Mouse (Mus musculus) heart, embryonic 12.5 days (tissue): ENCODE data around the gene Chic1. TPM values are rescaled to one million over a fixed set of nuclear protein-coding genes. Genes with fewer than 3 reads are reported as not detected.

Experiments used
- ATAC-seq: fragments of 200-750 bp; cut with Nextera tagmentation; 2 replicates; pipeline ENCODE4 v1.8.0; 2017; ENCODE audit warnings: moderate TSS enrichment, moderate library complexity; ENCODE audit not compliant: insufficient number of reproducible peaks, low FRiP score
- H3K27ac ChIP-seq: fragments of 300-500 bp; sonication (generic); 2 replicates; pipeline ENCODE4 v1.5.1; 2016; ENCODE audit warnings: mild to moderate bottlenecking, moderate library complexity; ENCODE audit not compliant: poor library complexity, severe bottlenecking
- H3K27me3 ChIP-seq: fragments of 300-500 bp; sonication (generic); replicated peaks from 2 replicates; pipeline ENCODE4 v1.6.1; 2016; ENCODE audit warnings: mild to moderate bottlenecking, moderate library complexity
- H3K36me3 ChIP-seq: fragments of 300-500 bp; sonication (generic); 2 replicates; pipeline ENCODE4 v1.6.1; 2016; ENCODE audit warnings: mild to moderate bottlenecking, moderate library complexity
- H3K4me1 ChIP-seq: fragments of 300-500 bp; sonication (generic); replicated peaks from 2 replicates; pipeline ENCODE4 v1.6.1; 2016; ENCODE audit warnings: mild to moderate bottlenecking
- H3K4me2 ChIP-seq: fragments of 300-500 bp; sonication (generic); 2 replicates; pipeline ENCODE4 v1.6.1; 2016; ENCODE audit warnings: mild to moderate bottlenecking, moderate library complexity
- H3K4me3 ChIP-seq: fragments of 300-500 bp; sonication (generic); 2 replicates; pipeline ENCODE4 v1.5.1; 2016; ENCODE audit warnings: mild to moderate bottlenecking
- H3K9ac ChIP-seq: fragments of 300-500 bp; sonication (generic); 2 replicates; pipeline ENCODE4 v1.6.1; 2016; ENCODE audit warnings: mild to moderate bottlenecking, moderate library complexity
- H3K9me3 ChIP-seq: fragments of 300-500 bp; sonication (generic); replicated peaks from 2 replicates; pipeline ENCODE4 v1.6.1; 2016; ENCODE audit warnings: mild to moderate bottlenecking, moderate library complexity
- WGBS: fragments of 180-500 bp; shearing (Covaris S2); methylation state at CpG from one replicate; pipeline ENCODE4 v1.1.7; 2016; 5-methylcytosine and 5-hydroxymethylcytosine counted together
- polyA plus RNA-seq: library from polyadenylated mRNA; unstranded; fragments of >200 nt; fragmentation: Nextera tagmentation; extraction: Ambion mirVana; gene quantifications from 2 replicates; pipeline ENCODE4 v1.2.1, GENCODE M21; 2016

The Chic1 gene
- polyA plus RNA-seq, result 3.7 and 3.9 TPM in 2 replicates

DNA sequence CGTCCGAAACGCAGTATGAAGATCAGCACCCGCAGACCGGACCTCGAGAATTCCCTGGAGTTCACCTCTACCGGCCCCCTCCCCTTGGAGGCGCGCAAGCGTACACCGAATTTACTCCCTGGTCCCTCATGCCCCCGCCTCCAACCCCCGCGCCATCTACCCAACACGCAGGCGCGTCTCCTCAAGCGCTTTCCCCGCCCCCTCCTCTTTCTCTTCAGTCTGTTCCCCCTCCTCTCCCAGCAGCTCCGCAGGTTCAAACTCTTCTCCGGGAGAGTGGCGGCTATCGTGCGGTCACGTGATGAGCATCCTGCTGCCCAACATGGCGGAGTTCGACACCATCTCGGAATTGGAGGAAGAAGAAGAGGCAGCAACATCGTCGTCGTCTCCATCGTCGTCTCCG lies at the start of gene Chic1:
Gene Chic1 (plus strand): TSS at position 190 of the 400 bp plus-strand sequence.
- no peaks in the 10 kb centered on the region for H3K9me3 ChIP-seq
- ATAC-seq, result peak; percentile 77
- peak within 1 kb of the TSS; percentile 71 for H3K9ac ChIP-seq
- peak within 1 kb of the TSS; percentile 70 for H3K4me2 ChIP-seq
- peak within 1 kb of the TSS; percentile 75 for H3K4me3 ChIP-seq
- H3K4me1 ChIP-seq, result no peaks in the 10 kb centered on the region
- 14% methylated on average over 34 of the region's 34 CpGs for WGBS
- H3K27me3 ChIP-seq, result peaks cover 28% of the 10 kb centered on the region
- H3K36me3 ChIP-seq, result no peaks in the 10 kb centered on the region
- no peak within 1 kb of the TSS for H3K27ac ChIP-seq

DNA sequence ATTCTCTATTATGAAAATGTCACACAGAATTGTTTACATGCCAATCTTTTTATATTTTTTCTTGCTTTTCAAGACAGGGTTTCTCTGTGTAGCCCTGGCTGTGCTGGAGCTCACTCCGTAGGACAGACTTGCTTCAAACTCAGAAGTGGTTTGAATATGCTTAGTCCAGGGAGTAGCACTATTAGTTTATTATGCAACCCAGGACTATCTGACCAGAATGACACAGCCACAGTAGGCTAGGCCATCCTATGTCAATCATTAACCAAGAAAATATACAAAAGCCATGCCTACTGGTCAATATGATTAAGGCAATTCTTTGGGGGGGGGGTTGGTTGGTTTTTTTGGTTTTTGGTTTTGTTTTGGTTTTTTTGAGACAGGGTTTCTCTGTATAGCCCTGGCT lies 48.0 kb upstream of the Chic1 start:
- WGBS, result 92% methylated on average over 1 of the region's 1 CpGs
- Histone ChIP-seq H3K9me3 (no peaks in the 10 kb centered on the region), H3K27ac (no peak overlapping the region), H3K4me2 (no peak overlapping the region), H3K36me3 (no peaks in the 10 kb centered on the region), H3K4me1 (no peaks in the 10 kb centered on the region), H3K27me3 (peaks cover 9% of the 10 kb centered on the region), H3K9ac (no peak overlapping the region), H3K4me3 (no peak overlapping the region)
- no peak for ATAC-seq

DNA sequence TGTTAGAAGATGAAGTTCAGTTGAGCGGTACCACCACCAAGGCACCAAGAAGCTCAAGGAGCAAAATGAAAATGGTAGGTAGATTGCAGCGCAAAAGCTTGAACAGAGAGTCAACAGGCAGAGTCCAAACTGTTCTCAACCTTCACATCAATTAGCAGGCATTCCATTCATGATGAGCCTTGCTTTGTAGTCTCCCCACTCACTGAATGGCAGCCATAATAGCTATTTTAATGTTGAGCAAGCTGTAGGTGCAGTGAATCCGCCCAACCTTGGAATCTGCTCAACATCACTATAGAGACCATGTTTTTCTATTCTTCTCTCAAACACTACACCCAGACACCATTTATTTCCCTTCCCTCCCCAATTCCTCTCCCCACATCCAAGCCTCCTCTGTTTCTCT lies 44.6 kb upstream of the Chic1 start:
- no peak for ATAC-seq
- H3K4me1 ChIP-seq, result no peaks in the 10 kb centered on the region
- H3K9ac ChIP-seq, result no peak overlapping the region
- H3K4me2 ChIP-seq, result no peak overlapping the region
- H3K36me3 ChIP-seq, result no peaks in the 10 kb centered on the region
- 77% methylated on average over 3 of the region's 3 CpGs for WGBS
- no peak overlapping the region for H3K4me3 ChIP-seq
- peaks cover 15% of the 10 kb centered on the region for H3K27me3 ChIP-seq
- H3K9me3 ChIP-seq, result no peaks in the 10 kb centered on the region
- H3K27ac ChIP-seq, result no peak overlapping the region

DNA sequence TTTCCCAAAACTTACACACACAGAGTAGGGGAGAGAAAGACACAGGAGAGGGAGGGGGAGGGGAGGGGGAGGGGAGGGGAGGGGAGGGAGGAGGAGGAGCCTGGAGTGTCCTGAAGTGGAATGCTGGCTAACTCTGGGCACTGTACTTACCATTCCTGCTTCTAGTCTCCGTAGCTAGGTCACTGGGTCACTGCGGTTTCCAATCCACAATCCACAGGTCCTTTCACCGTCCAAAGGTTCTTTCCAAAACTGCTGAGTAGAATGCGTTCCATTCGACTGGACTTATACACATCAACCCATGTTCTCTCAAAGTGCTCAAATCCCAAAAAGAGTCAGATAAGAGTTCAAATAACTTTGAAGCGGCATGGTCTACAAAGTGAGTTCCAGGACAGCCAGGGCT lies 42.1 kb upstream of the Chic1 start:
- Histone ChIP-seq H3K4me1 (no peaks in the 10 kb centered on the region), H3K9me3 (no peaks in the 10 kb centered on the region), H3K36me3 (no peaks in the 10 kb centered on the region), H3K4me2 (no peak overlapping the region), H3K27ac (no peak overlapping the region), H3K27me3 (peaks cover 34% of the 10 kb centered on the region), H3K9ac (no peak overlapping the region), H3K4me3 (no peak overlapping the region)
- no peak for ATAC-seq
- WGBS, result 74% methylated on average over 6 of the region's 6 CpGs

DNA sequence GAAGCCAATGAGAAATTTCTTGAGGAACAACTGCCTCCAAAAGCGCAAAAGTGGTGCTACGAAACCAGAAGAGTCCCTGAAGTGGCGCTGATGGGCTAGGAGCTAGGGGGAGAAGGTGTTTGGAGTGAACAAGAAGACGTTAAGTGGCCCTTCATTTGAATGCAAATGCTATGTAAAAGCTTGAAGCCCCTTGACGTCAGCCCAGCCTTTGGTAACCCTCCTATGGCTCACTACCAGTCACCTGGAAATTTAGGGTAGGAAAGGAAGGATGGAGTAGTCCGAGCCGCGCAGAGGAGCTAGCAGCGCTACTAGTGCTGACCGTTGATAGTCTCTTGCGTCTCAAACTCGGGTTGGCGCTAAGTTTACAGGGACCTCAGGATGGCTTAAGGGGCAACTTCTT lies 35.1 kb upstream of the Chic1 start, which contains the start of gene Cdx4:
Gene Cdx4 (plus strand): TSS at position 253 of the 400 bp plus-strand sequence.
- Histone ChIP-seq H3K9ac (no peak within 1 kb of the TSS), H3K4me1 (no peaks in the 10 kb centered on the region), H3K9me3 (no peaks in the 10 kb centered on the region), H3K4me3 (peak within 1 kb of the TSS; percentile 12; the same call in 1 of the 2 replicates), H3K36me3 (no peaks in the 10 kb centered on the region), H3K4me2 (peak within 1 kb of the TSS; percentile 42), H3K27me3 (peaks cover 72% of the 10 kb centered on the region), H3K27ac (no peak within 1 kb of the TSS)
- 23% methylated on average over 13 of the region's 13 CpGs for WGBS
- ATAC-seq, result no peak

DNA sequence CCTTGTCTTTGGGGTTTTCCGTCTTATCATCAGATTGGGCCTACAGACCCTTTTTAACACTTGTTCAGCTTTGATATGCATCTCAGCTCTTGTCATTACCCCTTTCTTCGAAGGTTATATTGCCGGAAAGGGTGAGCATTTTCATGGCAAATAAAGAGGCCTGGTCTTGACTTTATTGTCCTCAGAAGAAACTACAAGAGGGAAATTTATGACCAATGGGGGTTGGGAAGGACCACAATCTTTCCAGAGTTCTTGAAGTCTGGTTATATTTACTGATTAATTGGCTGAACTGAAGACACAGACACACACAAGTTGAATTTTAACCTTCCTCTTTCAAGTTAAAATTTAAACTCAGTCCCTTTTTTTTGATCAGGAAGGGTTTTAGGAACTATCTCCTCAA lies 30.4 kb upstream of the Chic1 start:
- WGBS, result 62% methylated on average over 3 of the region's 3 CpGs

DNA sequence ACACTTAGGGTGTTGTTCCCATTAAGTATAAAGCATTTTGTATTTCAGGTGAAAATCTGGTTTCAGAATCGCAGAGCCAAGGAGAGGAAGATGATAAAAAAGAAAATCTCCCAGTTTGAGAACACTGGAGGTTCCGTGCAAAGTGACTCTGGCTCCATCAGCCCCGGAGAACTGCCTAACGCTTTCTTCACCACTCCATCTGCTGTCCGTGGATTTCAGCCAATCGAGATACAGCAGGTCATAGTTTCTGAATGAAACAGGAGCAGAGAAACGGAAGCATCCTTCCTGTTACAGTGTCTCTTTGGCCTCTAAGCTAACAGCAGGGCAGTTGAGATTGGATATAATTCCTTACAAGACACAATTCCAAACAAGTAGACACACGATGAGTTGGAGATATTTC lies 26.9 kb upstream of the Chic1 start:
- Histone ChIP-seq H3K4me2 (no peak overlapping the region), H3K36me3 (no peaks in the 10 kb centered on the region), H3K27me3 (peaks cover 25% of the 10 kb centered on the region), H3K9ac (no peak overlapping the region), H3K27ac (no peak overlapping the region), H3K4me1 (no peaks in the 10 kb centered on the region), H3K9me3 (no peaks in the 10 kb centered on the region), H3K4me3 (no peak overlapping the region)
- 60% methylated on average over 8 of the region's 8 CpGs for WGBS
- no peak for ATAC-seq

More for the DNA sequence above, 30.4 kb upstream of the Chic1 start:
- Histone ChIP-seq H3K27me3 (peaks cover 48% of the 10 kb centered on the region), H3K27ac (no peak overlapping the region), H3K9me3 (no peaks in the 10 kb centered on the region), H3K9ac (no peak overlapping the region), H3K36me3 (no peaks in the 10 kb centered on the region), H3K4me3 (no peak overlapping the region), H3K4me1 (no peaks in the 10 kb centered on the region), H3K4me2 (no peak overlapping the region)
- no peak for ATAC-seq

DNA sequence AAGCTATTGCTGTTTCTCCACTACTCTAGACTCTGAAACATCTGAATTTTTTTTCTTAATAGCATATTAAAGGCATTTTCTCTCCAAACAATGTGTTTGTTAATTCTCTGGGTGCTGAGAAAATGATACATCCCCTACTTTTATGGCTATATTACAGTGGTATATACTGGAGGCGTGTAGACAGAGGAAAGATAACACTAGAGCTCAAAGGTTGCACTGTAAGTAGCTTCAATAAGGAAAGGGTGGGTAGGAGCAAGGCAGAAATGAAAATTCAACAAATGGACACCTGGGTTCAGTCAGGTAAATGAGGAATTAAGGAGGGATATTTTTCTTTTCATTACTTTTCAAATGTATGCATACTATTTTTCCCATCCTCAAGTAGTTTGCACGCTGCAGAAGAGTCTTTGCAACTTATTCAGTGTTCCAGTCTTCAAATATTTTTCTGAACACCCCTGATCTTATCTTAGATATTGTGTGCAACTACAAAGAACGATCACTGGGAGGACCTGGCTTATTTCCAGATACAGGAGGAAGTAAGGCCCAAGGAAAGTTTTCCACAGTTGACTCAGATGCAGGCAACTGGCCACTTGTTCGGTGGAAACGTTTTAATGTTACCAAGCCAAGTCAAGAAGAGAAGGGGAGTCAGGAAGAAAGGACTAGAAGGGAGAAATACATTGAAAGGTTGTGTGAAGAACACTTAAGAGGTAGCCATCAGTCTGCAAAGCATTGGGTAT lies 25.0 kb upstream of the Chic1 start:
- no peaks in the 10 kb centered on the region for H3K36me3 ChIP-seq
- no peaks in the 10 kb centered on the region for H3K4me1 ChIP-seq
- no peaks in the 10 kb centered on the region for H3K9me3 ChIP-seq
- H3K4me3 ChIP-seq, result no peak overlapping the region
- no peak overlapping the region for H3K4me2 ChIP-seq
- H3K9ac ChIP-seq, result no peak overlapping the region
- H3K27me3 ChIP-seq, result peaks cover 16% of the 10 kb centered on the region
- H3K27ac ChIP-seq, result no peak overlapping the region
- 51% methylated on average over 5 of the region's 5 CpGs for WGBS
- ATAC-seq, result no peak

DNA sequence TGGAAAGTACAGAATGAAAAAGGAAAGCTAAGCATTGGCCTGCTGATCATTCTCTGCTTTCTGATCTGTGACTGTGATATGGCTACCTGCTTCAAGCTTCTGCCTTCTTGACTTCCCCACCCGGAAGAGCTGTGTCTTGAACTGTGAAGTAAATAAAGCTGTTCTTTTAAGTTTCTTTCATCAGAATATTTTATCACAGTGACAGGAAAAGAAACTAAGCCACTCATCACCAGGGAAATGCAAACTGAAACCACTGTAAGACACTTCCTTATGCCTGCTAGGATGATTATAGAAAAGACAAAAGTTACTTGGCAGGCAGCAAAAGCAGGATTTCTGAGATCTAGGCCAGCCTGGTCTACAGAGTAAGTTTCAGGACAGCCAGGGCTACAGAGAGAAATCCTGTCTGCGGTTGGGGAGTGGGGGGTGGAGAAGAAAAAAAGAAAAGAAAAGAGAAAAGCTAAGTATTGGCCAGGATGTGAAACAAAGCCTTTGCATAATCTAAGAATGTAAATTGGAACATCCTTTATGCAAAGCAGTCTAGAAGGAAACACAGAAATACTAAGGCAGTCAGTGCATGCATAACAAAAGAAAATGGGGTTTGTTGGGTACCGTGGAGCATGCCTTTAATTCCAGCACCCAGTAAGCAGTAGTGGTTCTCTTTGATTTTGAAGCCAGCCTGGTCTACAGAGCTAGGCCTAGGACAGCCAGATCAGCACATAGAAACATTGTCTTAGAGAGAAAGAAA lies 14.7 kb upstream of the Chic1 start:
- no peaks in the 10 kb centered on the region for H3K36me3 ChIP-seq
- no peak for ATAC-seq
- no peak overlapping the region for H3K9ac ChIP-seq
- H3K27ac ChIP-seq, result no peak overlapping the region
- no peak overlapping the region for H3K4me3 ChIP-seq
- H3K4me2 ChIP-seq, result no peak overlapping the region
- H3K4me1 ChIP-seq, result no peaks in the 10 kb centered on the region
- H3K27me3 ChIP-seq, result no peaks in the 10 kb centered on the region; the same call in 1 of the 2 replicates
- H3K9me3 ChIP-seq, result no peaks in the 10 kb centered on the region
- WGBS, result 62% methylated on average over 3 of the region's 3 CpGs

DNA sequence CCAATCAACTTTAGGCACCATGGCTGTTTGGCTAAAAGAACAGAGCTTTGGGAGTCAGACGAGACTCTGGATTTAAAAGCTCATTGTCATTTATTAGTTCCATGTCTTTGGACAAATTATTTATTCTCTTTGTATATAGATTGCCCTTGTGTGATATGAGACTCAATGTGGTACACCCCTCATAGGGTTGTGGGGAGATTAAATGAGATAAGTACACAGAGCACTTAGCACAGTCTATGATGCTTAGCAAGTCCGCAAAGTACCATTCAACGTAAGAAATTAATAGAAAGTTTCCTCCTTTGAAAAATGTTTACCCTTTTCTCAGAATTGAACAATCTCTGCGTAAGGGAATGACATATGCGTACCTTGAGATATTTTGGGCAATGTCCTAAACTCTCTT lies 492 bp upstream of the Chic1 start:
- WGBS, result 53% methylated on average over 5 of the region's 5 CpGs
- peak overlapping the region; percentile 70; the same call in 1 of the 2 replicates for H3K4me2 ChIP-seq
- H3K9ac ChIP-seq, result no peak overlapping the region
- H3K36me3 ChIP-seq, result no peaks in the 10 kb centered on the region
- no peak for ATAC-seq
- no peak overlapping the region for H3K27ac ChIP-seq
- peak overlapping the region; percentile 75 for H3K4me3 ChIP-seq
- peaks cover 31% of the 10 kb centered on the region for H3K27me3 ChIP-seq
- H3K4me1 ChIP-seq, result no peaks in the 10 kb centered on the region
- H3K9me3 ChIP-seq, result no peaks in the 10 kb centered on the region

DNA sequence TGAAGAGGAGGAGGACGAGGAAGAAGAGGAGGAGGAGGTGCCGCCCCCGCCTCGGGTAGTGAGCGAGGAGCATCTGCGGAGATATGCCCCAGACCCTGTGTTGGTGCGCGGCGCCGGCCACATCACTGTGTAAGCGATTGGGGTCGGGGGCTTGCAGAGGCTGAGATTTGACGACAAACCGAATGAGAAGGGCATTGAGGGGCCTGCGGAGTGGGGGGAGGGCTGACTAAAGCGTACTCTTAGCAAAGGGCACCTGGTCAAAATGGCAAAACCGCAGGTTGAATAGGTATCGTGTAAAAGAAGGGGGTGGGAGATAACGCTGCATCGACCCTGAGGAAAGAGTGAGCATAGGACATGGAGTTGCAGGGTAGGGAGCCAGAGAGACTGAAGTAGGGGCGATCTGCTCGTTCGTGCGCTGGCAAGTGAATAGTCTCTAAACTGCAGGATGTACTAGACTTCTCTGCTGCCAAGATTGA lies 523 bp downstream of the Chic1 start:
- Histone ChIP-seq H3K27me3 (peaks cover 28% of the 10 kb centered on the region), H3K4me1 (no peaks in the 10 kb centered on the region), H3K4me2 (peak overlapping the region; percentile 70), H3K36me3 (no peaks in the 10 kb centered on the region), H3K9ac (peak overlapping the region; percentile 71), H3K27ac (no peak overlapping the region), H3K9me3 (no peaks in the 10 kb centered on the region), H3K4me3 (peak overlapping the region; percentile 75)
- 10% methylated on average over 24 of the region's 24 CpGs for WGBS
- ATAC-seq, result peak; percentile 53; the same call in 1 of the 2 replicates
